Mouse (Mus musculus) heart, postnatal 0 days (tissue): ENCODE data around the gene Gm37240.

Experiments used
- CTCF ChIP-seq: IDR thresholded peaks from 2 replicates; pipeline ENCODE4 v1.5.1; 2016; ENCODE audit warnings: antibody characterized with exemption, control low read depth, low read depth
- EP300 ChIP-seq: IDR thresholded peaks from 2 replicates; pipeline ENCODE4 v1.6.1; 2016; ENCODE audit warnings: antibody characterized with exemption, low read depth

GRCm38 (mm10) chr3:84988880-84989279 lies 898.4 kb downstream of the Gm37240 start:
- TF ChIP-seq CTCF: no peak
- TF ChIP-seq EP300: no peak
